Mouse (Mus musculus): Measurements from ENCODE around the gene Casz1. TPM values are rescaled to one million over a fixed set of nuclear protein-coding genes. Genes with fewer than 3 reads are reported as not detected.

The Casz1 gene
- 1 to 10 TPM; 1.1 to 1.8 TPM for total RNA-seq (2021)

DNA sequence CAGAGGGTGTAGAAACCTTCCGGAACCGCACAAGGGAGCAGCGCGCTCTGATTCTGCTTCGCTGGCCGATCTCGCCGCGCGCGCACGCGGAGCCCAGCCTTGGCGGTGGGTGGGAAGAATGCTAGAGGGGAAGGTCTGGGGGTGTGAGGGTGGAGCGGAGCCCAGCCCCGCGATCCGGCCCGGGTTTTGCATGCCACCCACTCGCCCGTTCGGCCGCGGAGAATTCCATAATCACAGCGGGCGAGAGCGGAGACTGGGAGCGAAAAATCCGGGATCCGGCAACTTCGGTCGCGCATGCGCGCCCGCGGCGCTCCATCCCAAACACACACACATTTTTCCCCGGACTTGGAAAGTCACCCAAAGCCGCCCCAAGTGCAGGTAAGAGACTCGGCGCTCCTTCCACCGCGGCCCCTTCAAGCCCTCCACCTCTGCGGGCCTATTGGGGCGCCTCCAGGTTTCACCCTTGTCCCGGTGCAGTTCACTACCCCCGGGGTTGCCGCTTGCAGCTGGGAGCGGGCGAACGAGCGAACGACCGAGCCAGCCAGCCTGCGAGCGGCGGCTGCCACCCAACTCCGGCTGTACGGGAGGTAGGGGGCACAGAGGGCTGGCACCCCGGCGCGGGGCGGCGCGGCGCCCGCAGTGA, at the start of gene Casz1:
Casz1 (plus strand) TSS at position 293 of the 643 bp plus-strand sequence.
- intact Hi-C loops (cut with DNase I): no loop called here
- peak; percentile 87 to 90 for DNase-seq (ENCODE audit: low spot score in 2 of 2)

DNA sequence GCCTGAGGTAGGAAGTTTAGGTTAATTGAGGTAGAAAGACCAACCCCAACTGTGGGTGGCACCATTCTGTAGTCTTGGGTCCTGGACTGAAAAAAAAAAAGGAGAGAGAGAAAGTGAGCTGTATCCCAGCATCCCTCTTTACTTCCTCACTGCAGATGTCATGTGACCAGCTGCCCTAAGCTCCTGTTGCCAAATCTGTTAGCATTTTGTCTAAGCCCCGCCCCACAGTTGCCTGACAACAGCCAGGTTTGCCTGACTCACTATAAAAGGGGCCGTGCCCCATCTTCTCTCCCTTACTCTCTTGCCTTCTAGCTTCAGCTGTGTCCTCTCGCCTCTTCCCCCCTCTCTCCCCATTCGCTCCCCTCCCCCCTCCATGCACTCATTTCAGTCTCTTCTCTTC, 45.4 kb upstream of the Casz1 start:
- no peak for DNase-seq (ENCODE audit: low spot score in 2 of 2)
- intact Hi-C loops (cut with DNase I): no loop called here

DNA sequence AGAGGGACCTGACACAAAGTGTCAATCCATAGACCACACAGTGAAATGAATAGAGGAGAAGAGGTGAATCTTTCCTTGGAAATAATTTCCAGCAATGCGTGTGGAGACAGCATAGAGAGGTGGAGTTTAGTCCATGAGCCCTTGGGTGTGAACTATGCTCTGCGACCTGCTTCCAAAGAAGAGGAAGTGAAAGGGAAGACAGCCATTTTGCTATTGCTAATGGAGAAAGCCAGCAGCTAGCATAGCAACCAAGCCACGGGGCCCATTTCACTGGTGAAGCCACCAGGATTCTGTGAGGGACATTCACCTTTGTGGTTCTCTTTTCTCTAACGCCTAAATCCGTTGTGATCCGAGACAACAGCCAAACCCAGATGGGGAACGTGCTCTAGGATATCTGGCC, 44.1 kb upstream of the Casz1 start:
- intact Hi-C loops (cut with DNase I): no loop called here
- no peak for DNase-seq (ENCODE audit: low spot score in 2 of 2)

DNA sequence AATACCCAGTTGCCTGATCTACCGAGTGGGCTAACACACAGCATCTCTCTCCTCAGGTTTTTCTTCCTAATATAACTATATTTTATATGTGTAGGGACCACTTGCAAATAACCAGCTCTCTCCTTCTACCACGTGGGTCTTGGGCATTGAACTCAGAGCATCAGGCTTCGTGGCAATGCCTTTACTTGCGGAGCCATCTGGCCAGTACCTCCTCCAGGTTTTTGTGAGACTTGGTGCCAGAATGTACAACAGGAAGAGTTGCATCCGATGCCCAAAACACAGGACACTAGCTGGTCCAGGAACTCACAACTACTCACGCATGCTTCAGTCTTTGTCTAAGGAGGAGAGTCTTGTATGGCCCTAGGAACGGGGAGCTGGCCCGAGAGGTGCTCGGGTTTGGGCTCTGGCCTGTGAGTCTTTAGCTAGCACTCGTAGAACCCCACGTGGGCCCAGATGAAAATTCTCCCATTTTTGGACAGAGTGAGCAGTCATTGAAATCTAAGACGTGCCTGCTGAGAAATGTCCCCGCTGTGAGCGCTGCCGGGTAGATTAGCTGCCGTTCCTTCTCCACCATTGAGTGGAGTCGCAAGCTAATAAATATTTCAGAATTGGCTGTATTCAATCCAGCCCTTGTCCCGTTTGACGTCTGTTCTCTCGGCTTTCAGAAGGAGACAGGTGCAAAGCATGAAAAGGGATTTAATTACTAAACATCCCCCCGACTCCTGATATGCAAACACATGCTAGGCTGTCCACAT, 38.0 kb upstream of the Casz1 start:
- intact Hi-C loops (cut with DNase I): no loop called here

DNA sequence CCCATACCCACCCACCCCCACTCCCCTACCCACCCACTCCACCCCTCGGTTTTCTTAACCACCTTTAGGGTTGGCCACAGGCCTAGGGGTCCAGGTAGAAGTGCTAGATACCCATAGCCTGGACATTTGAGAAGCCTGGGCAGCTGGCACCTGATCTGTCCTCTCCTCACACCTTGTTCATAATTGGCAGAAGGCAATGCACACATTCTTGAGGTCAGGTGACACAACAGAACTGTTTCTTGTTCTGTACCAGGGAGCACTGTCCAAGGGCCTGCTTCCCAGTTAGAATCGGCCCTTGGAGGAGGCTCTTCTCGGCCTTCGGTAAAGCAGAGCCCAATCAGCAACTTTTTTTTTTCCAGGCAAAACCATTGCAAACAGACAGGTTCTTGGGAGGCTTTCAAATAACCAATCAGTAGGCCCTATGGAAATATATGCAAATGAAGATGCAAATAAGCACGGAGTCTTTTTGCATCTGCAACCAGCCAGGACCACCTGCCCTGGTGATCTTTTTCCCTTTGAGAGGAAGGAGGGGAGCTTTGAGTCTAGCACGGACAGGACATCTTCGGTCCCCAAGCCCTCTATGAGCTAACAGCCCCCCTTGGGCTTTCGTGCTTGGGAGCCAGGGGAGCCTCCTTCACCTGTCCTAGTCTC, 36.4 kb upstream of the Casz1 start:
- DNase-seq (ENCODE audit: low spot score in 2 of 2): no peak
- intact Hi-C loops (cut with DNase I): no loop called here

More for the DNA sequence above, 38.0 kb upstream of the Casz1 start:
- no peak for DNase-seq (ENCODE audit: low spot score in 2 of 2)

DNA sequence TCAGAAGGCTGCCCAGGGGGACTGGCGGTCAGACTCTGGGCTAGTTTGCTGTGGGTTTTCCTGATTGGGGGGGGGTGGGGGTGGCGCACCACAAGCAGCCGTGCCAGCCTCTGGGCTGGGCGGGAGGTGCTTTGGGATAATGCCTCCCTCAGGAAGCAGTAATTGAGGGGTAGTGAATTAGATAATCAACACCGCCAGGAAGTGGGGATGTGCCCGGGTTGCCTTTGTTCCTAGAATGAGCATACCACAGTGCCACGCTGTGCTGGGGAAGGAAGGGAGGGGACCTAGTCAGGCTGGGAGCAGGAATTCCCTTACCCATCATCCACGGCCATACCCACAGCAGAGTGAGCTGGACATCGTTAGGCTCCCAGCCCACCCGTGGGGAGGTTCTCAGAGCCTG, 35.6 kb upstream of the Casz1 start:
- intact Hi-C loops (cut with DNase I): no loop called here
- DNase-seq (ENCODE audit: low spot score in 2 of 2): no peak

DNA sequence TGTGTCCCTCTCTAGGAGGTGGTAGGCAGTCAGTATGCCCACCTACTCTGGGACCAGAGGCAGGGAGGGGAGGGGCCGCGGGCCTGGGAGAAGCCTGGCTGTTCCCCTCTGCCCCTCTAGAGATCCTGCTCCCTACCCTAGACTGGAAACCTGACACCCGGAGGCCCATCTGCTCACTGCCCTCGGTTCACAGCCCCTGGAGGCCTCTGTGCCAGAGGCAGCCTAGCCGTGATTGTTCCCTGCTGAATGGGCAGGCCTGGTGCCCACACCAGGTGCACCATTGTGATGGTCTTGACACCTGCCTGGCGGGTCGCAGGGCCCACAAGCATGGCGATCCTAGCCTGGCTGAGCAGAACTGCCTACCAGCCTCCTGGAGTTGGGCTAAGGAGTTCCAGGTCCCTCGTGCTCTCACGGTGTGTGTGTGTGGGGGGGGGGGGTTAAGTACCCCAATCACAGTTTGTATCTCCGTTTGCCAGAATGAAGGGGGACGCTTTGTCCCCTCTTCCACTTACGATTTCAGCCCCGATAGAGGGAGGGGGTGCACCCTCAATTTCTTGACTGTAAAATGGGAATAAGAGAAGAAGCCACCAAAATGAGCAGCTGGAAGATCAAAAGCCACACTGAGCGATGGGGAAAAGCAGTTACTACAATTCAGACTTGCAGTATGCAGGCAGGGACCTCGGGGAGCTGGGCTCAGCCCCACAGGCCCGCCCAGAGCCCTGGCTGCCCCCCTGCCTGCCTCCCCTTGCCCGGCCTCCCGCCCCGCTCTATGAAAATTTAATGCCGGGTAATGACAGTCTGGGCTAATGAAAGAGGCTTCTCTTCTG, 33.4 kb upstream of the Casz1 start:
- no peak for DNase-seq (ENCODE audit: low spot score in 2 of 2)
- intact Hi-C loops (cut with DNase I): no loop called here

DNA sequence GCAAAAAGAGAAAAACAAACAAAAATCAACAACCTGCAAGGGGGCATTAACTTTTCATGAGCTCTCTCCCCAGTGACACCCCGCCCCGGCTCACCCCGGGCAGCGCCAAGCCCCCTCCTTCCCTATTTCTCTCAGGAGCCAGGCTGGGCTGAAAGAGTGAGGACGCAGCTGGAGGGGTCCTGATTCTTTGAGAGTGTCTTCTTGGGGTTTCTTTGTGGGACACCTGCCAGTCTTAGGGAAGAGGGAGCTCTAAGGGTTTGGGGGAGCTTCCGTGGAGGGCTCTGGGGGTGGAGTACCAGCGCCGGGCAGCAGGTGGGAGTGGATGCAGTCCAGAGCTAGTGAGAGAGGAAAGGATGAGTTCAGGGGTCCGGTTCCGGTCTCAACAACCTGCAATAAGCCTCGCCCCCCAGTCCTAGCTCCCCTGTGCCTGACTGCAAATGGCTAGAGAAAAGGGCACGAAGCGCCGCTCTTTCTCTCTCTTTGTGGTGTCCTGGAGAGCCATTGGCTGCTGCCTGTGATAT, 32.8 kb upstream of the Casz1 start:
- no peak for DNase-seq (ENCODE audit: low spot score in 2 of 2)
- intact Hi-C loops (cut with DNase I): no loop called here

DNA sequence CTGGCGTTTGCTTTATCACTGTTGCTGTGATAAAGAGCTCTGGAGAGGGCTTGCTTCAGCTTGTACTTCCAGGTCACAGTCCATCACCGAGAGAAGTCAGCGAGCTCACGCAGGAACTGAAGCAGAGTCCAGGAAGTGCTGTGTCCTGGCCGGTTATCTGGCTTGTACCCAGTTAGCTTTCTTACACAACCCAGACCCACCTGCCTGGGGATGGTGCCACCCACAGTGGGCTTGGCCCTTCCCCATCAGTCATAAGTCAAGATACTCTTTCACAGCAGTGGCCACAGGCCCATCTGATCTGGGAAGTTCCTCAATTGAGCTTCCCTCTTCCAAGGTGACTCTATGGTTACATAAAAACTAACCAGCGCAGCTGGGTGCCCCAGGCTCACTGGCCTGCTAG, 31.6 kb upstream of the Casz1 start:
- DNase-seq (ENCODE audit: low spot score in 2 of 2): no peak
- intact Hi-C loops (cut with DNase I): no loop called here

DNA sequence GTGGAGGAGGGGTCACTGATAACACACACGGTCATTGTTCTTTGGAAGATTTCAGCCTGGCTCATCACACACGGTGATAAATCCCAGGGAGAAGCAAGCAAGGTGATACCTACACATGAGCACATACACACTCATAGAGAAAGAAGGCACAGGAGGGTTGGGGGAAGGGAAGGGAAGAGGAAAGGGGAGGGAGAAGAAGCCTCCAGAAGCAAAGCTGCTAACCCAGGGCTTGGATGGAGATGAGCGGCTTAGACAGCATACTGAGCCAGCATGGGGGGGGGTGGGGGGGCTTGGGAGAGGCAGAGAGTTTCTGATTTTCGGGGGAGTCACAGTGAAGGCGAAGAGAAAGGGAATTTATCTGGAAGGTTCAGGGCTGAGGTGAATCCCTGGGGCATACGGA, 30.2 kb upstream of the Casz1 start:
- intact Hi-C loops (cut with DNase I): no loop called here
- no peak for DNase-seq (ENCODE audit: low spot score in 2 of 2)

DNA sequence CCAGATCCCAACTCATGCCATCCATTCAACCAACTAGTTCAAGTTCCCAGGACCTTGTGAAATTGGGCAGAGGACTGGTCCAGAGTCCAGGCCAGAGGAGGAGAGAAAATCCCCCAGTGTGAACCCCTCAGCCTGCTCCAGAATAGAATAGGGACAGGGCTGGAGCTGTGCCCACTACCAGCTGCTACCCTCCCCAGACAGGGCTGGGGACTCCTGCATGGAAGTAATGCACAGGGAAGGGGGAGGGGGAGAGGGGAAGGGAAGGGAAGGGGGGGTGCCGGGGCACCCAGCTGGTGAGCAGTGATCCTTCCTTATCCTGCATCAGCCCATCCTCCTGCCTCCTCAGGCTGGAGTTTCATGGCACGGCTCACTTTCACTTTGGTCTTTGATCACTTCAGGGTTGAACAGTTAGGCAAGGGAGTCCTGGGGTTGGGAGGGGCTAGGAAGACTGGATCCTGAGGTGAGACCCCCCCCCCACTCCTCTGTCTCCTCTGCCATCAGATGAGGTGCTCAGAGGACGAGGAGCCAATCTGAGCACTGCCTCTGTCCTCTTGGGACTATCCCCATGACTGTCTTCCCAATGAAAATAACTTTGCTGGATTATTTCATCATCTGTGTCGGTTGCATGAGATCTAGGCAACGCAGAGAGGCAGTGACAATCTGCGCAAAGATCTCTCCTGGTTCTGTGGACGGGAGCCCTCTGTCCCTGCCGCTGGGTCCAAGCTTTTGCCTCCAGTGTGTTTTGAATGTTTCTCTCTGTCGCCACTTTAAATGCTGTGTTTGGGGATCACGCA, 28.6 kb upstream of the Casz1 start:
- no peak for DNase-seq (ENCODE audit: low spot score in 2 of 2)
- intact Hi-C loops (cut with DNase I): no loop called here

DNA sequence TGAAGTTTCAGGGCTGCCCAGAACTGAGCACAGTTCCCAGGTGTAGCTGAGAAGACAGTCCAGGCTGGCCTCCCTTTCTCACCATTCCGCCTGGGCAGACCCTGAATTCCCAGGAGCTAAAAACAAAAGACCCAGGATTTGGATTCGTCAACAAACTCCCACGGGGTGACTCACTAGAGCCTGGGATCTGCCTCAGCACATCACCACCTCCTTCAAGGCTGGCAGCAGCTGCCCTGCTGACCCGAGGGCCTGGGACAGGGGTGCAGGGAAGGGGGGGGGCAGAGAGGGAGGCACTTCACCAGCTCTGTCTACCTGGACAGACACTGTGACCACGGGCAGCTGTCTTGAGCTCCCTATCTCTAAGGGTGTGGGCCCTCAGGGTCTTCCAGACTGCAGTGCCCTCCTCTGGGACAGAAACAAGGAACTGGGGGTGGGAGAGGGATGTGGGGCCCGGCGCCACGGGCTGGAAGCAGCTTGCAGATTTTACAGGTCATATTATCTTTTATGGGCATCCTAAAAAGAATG, 24.1 kb upstream of the Casz1 start:
- intact Hi-C loops (cut with DNase I): no loop called here
- no peak for DNase-seq (ENCODE audit: low spot score in 2 of 2)

DNA sequence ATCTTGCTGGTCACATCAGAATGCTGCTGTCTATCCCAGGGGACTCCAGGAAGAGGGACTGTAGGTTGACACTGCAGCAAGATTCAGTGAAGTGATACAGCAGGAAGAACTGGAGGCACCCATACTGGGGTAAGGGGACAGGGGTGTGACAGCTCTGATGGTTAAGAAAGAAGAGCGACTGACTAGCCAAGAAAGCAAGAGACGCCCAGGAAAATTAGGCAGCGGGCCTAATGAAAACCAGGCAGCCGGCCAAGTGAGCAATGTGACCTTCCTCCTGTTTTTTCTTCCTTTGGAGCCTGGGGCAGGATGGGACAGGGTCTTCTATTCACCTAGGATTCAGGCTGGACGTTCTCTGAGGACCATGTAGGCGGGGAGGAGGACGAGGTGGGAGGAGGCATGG, 22.7 kb upstream of the Casz1 start:
- DNase-seq (ENCODE audit: low spot score in 2 of 2): no peak
- intact Hi-C loops (cut with DNase I): no loop called here

DNA sequence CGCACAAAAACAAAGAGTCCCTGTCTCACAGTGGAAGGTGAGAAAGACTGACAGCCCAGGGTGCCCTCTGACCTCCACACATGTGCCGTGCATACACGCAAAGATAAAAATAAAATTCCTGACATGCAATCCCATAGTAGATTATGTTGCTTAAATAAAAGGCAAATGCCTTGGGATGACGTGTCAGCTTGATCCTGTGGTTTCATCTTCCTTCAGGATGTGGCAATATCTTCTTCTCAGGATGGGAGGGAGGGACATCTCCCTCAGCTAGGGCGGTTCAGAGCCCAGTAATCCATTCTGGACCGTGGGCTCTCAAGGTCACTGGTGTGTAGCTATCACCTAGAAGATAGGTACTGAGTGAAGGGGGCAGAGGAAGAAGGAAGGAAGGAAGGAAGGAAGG, 21.3 kb upstream of the Casz1 start:
- DNase-seq (ENCODE audit: low spot score in 2 of 2): no peak
- intact Hi-C loops (cut with DNase I): no loop called here

DNA sequence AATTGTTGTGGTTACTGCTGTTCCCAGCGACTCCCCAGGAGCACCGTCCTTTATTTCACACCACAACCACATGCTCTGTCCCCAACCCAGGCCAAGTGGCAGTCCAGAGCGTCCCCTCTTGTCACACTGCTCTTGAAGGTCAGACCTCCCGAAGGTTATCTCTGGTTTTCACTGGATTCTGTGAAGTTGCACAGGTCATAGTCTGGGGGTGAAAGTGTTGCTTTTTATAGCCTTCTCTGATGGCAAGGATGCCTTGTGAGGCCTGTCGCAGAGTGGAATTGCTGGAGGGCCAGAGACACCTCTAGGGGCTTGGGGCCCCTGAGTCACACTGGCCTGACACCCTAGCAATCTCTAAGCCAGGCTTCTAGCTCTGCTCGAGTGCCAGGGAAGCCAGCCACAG, 20.5 kb upstream of the Casz1 start:
- intact Hi-C loops (cut with DNase I): no loop called here
- no peak for DNase-seq (ENCODE audit: low spot score in 2 of 2)

DNA sequence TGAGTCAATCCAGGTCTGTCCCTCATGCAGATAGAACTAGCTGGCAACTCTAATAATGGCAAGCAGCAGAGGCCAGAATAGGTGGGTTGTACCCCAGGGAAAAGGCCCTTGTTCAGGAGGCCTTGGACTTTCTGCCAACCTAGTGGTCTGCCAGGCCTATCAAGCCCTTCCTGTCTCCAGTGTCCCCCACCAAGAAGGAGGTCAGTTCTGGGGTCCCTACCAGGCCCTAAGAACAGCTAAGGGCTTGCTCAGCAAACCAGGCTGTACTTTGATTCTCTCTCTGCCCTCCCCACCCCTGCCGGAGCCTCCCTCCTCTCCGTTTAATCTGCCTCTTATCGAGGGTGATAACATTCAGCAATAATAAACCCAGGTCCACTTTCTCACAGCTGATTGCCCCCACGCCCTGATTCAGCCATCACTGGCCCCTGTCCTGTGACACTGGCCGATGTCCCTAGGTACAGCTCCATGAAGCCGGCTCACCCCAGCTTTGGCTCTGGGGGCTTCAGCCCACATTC, 19.1 kb upstream of the Casz1 start:
- DNase-seq (ENCODE audit: low spot score in 2 of 2): no peak
- intact Hi-C loops (cut with DNase I): no loop called here

DNA sequence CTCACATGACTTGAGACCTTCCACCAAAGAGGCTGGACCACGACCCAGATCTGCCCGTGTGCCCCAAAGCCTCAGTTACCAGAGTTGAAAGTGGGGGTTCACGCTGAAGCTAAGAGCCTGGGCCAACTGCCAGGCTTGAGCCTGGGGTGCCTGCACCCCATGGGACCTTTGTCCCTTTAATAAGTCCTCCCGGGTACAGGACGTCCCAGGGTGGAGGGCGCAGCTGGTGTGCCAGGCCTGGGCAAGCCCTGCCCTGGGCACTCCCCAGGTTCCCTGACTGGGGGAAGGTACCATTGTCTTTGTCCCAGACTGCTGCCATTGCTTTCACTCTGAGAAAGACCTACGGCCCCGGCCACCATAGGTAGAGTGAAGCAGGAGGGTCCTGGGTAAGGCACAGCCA, 18.2 kb upstream of the Casz1 start:
- intact Hi-C loops (cut with DNase I): no loop called here

DNA sequence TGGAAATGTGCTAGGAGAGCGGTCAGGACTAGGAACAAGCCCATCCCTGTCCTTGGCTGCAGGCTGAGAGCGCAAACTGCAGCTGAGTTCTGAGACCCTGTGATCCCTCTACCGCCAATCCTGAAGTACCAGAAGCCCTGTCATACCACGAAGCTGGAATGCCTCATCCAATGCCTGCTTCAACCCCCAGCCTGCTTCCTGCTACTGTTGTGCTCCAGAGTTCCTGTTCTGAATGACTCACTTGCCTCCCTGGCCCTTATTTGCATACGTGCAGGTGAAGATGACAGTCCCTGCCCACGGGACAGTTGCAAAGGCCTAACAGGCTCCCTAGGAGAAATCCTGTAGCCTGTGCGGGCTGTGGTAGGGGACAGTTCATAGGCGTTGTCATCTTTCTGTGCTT, 13.3 kb upstream of the Casz1 start:
- DNase-seq (ENCODE audit: low spot score in 2 of 2): no peak
- intact Hi-C loops (cut with DNase I): no loop called here

More for the DNA sequence above, 18.2 kb upstream of the Casz1 start:
- no peak for DNase-seq (ENCODE audit: low spot score in 2 of 2)

DNA sequence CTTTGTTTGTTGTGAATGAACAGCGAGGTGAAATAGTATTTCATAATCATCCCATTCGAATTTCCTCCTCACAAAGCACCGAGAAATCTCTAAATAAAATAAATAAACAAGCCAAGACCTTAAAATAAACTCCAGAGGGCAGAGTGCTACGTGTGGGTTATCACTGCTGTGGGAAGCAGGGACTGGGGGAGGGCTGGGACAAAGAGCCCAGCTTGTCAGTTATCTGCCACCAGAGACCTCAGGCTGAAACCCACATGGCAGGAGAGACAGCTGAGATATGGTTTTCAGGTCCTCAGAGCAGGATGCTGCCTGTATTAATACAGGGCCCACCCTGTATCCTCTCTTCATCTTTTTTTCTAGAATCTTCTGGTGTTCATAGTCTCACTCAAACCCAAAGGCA, 9.2 kb upstream of the Casz1 start:
- intact Hi-C loops (cut with DNase I): no loop called here

More for the DNA sequence above, 9.2 kb upstream of the Casz1 start:
- no peak for DNase-seq (ENCODE audit: low spot score in 2 of 2)
